Mouse (Mus musculus) neural tube, embryonic 14.5 days (tissue): ENCODE results near the gene Olfr1348. TPM values are rescaled to one million over a fixed set of nuclear protein-coding genes. Genes with fewer than 3 reads are reported as not detected.

ENCODE experiments used
- ATAC-seq: fragments of 200-750 bp; cut with Nextera tagmentation; 2 replicates; pipeline ENCODE4 v1.8.0; 2017; ENCODE audit warnings: low read depth, mild to moderate bottlenecking, moderate TSS enrichment, moderate library complexity
- H3K27ac ChIP-seq: fragments of 300-500 bp; sonication (generic); 2 replicates; pipeline ENCODE4 v1.5.1; 2014; ENCODE audit warnings: low read depth, mild to moderate bottlenecking, control low read depth, low read length, moderate library complexity, mixed read lengths
- H3K27me3 ChIP-seq: fragments of 300-500 bp; sonication (generic); 2 replicates; pipeline ENCODE4 v1.6.1; 2014; ENCODE audit warnings: low read length; ENCODE audit not compliant: control insufficient read depth, insufficient read depth
- H3K36me3 ChIP-seq: fragments of 300-500 bp; sonication (generic); 2 replicates; pipeline ENCODE4 v1.6.1; 2014; ENCODE audit warnings: low read length, mixed read lengths; ENCODE audit not compliant: control insufficient read depth, insufficient read depth
- H3K4me1 ChIP-seq: fragments of 300-500 bp; sonication (generic); 2 replicates; pipeline ENCODE4 v1.6.1; 2014; ENCODE audit warnings: low read length; ENCODE audit not compliant: control insufficient read depth, insufficient read depth
- H3K4me2 ChIP-seq: fragments of 300-500 bp; sonication (generic); 2 replicates; pipeline ENCODE4 v1.6.1; 2014; ENCODE audit warnings: mild to moderate bottlenecking, low read depth, low read length, control low read depth
- H3K4me3 ChIP-seq: fragments of 300-500 bp; sonication (generic); 2 replicates; pipeline ENCODE4 v1.5.1; 2014; ENCODE audit warnings: low read depth, low read length, control low read depth, mixed read lengths
- H3K9ac ChIP-seq: fragments of 300-500 bp; sonication (generic); replicated peaks from 2 replicates; pipeline ENCODE4 v1.6.1; 2014; ENCODE audit warnings: low read depth, mild to moderate bottlenecking, control low read depth, low read length, mixed read lengths
- H3K9me3 ChIP-seq: fragments of 300-500 bp; sonication (generic); 2 replicates; pipeline ENCODE4 v1.6.1; 2016; ENCODE audit warnings: low read length; ENCODE audit not compliant: control insufficient read depth
- WGBS: fragments of 180-500 bp; shearing (Covaris S2); extraction: QIAGEN DNeasy Blood & Tissue Kit; methylation state at CpG from one replicate; pipeline ENCODE4 v1.1.7; 2014; 5-methylcytosine and 5-hydroxymethylcytosine counted together
- polyA plus RNA-seq: library from polyadenylated mRNA; unstranded; fragments of >200 nt; fragmentation: Nextera tagmentation; extraction: Ambion mirVana; gene quantifications from 2 replicates; pipeline ENCODE4 v1.2.1, GENCODE M21; 2014

Gene Olfr1348
- polyA plus RNA-seq, 1 experiment from 2014 or later, result not detected

DNA sequence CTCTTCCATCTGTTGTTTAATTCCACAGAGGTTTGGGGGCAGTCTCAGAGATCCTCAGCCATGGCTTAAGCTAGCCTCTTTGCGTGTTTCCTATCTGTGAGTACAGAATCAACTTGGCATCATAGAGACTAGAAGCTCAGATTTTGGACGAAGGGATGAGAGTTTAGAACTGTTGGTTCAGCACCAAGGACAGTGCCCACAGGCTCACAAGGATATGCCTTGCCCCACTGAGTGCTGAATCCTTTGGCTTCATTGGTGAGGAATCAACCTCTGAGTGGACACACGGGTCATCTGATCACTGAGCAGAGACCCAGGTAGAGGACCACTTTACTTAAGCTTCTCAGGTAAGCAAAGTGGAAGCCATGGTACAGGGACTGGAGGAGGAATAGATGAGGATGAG lies 52.1 kb downstream of the Olfr1348 start:
- Histone ChIP-seq H3K27me3 (no peaks in the 10 kb centered on the region), H3K4me1 (no peaks in the 10 kb centered on the region), H3K9ac (no peak overlapping the region), H3K27ac (no peak overlapping the region), H3K4me3 (no peak overlapping the region), H3K36me3 (no peaks in the 10 kb centered on the region), H3K4me2 (no peak overlapping the region), H3K9me3 (no peaks in the 10 kb centered on the region)
- WGBS, result 46% methylated on average over 3 of the region's 3 CpGs
- no peak for ATAC-seq

DNA sequence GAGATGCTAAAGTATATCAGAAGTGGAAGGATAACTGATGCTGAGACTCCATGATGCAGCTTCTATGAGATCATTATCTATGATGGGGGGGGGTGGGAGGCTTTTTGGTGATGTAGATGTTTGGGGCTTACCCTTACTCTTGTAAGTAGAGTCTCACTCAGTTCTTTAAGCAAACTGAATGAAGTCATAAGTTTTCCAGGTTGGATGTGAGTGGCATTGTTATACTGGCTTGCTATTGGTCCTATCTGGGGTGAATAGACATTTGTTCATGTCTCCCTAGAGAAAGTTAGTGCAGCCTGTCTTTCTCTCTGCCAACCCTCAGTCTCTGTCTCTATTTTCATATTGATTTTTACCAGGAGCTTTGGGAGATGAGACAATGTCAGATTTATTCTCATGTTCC lies 52.7 kb downstream of the Olfr1348 start, which contains the start of gene Olfr1336:
Gene Olfr1336 (plus strand): TSS at position 301 of the 400 bp plus-strand sequence.
- no peak within 1 kb of the TSS for H3K9ac ChIP-seq
- H3K4me3 ChIP-seq, result no peak within 1 kb of the TSS
- H3K4me1 ChIP-seq, result no peaks in the 10 kb centered on the region
- no peaks in the 10 kb centered on the region for H3K36me3 ChIP-seq
- ATAC-seq, result no peak
- H3K27ac ChIP-seq, result no peak within 1 kb of the TSS
- no peak within 1 kb of the TSS for H3K4me2 ChIP-seq
- H3K27me3 ChIP-seq, result no peaks in the 10 kb centered on the region
- no peaks in the 10 kb centered on the region for H3K9me3 ChIP-seq

Other genes starting within 250 kb of the Olfr1348 start
- 18.1 and 19.8 TPM in 2 replicates for gene Zfp667, start 222.2 kb downstream of the Olfr1348 start, polyA plus RNA-seq
- 15.6 and 17.0 TPM in 2 replicates for gene Zfp583, start 177.5 kb downstream of the Olfr1348 start, polyA plus RNA-seq
- gene Gm3854, start 165.0 kb downstream of the Olfr1348 start, polyA plus RNA-seq, result 7.8 and 9.4 TPM in 2 replicates
- 5.0 and 6.1 TPM in 2 replicates for gene Zfp78, start 145.5 kb downstream of the Olfr1348 start, polyA plus RNA-seq
- 17.8 and 19.7 TPM in 2 replicates for gene Zfp28, start 125.5 kb downstream of the Olfr1348 start, polyA plus RNA-seq
- 6.7 and 9.4 TPM in 2 replicates for gene Smim17, start 110.0 kb downstream of the Olfr1348 start, polyA plus RNA-seq
- gene Gm20715, start 98.5 kb downstream of the Olfr1348 start, polyA plus RNA-seq, result 0.12 TPM in 1 of 2 replicates, not detected in the other
- 0.46 and 0.71 TPM in 2 replicates for gene Olfr1344, start 70.1 kb downstream of the Olfr1348 start, polyA plus RNA-seq
- 0.03 TPM in 1 of 2 replicates, not detected in the other for gene Olfr1336, start 52.6 kb downstream of the Olfr1348 start, polyA plus RNA-seq
- not detected in 2 replicates for gene Olfr1346, start 41.6 kb downstream of the Olfr1348 start, polyA plus RNA-seq
- gene Olfr5, start 21.8 kb downstream of the Olfr1348 start, polyA plus RNA-seq, result not detected in 2 replicates
- not detected in 2 replicates for gene Olfr1347, start 9.0 kb downstream of the Olfr1348 start, polyA plus RNA-seq
- gene Olfr1349, start 14.2 kb upstream of the Olfr1348 start, polyA plus RNA-seq, result not detected in 2 replicates
- gene Olfr1350, start 56.1 kb upstream of the Olfr1348 start, polyA plus RNA-seq, result not detected in 2 replicates
- gene Zim1, start 187.7 kb upstream of the Olfr1348 start, polyA plus RNA-seq, result 4.6 and 7.6 TPM in 2 replicates
- gene Peg3, start 221.7 kb upstream of the Olfr1348 start, polyA plus RNA-seq, result 124 and 134 TPM in 2 replicates
- 30.8 and 41.5 TPM in 2 replicates for gene Usp29, start 221.8 kb upstream of the Olfr1348 start, polyA plus RNA-seq